Mouse (Mus musculus) left cerebral cortex, adult 11 months (tissue): ENCODE measurements around the gene Anp32e.
A peak's percentile ranks its signal among the peaks of the same experiment; 100 is the strongest.
"Not testable (repeated sequence)": the region's sequence is repeated elsewhere in the genome, so short reads cannot be mapped to it uniquely, and the experiment has no call there.

Experiments
- DNase-seq: peaks from one replicate; pipeline ENCODE4 v3.0.0; 2022; ENCODE audit warnings: low spot score

Gene Anp32e

DNA sequence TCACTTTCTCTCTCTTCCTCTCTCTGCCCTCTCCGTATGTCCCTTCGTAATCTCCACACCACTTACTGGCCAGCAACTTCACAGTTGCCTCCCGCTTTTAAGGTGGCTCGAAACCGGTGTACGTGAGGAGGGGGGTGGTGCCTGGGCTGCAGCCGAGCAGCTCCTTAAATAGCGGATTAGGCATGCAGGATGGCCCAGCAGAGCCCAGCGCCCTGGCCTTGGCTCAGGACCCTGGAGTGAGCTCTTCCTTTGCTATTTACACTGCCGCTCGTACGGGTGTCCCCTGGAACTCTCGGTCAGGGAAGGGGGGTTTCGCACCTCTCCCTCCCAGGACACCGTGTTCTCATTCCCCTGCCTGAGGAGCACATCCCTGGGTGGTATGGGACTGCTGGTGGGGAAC, 24.5 kb upstream of the Anp32e start, which contains the start of gene Car14:
Gene Car14, minus strand, starts transcription at position 124 of the 400 bp plus-strand sequence.
- no peak for DNase-seq

DNA sequence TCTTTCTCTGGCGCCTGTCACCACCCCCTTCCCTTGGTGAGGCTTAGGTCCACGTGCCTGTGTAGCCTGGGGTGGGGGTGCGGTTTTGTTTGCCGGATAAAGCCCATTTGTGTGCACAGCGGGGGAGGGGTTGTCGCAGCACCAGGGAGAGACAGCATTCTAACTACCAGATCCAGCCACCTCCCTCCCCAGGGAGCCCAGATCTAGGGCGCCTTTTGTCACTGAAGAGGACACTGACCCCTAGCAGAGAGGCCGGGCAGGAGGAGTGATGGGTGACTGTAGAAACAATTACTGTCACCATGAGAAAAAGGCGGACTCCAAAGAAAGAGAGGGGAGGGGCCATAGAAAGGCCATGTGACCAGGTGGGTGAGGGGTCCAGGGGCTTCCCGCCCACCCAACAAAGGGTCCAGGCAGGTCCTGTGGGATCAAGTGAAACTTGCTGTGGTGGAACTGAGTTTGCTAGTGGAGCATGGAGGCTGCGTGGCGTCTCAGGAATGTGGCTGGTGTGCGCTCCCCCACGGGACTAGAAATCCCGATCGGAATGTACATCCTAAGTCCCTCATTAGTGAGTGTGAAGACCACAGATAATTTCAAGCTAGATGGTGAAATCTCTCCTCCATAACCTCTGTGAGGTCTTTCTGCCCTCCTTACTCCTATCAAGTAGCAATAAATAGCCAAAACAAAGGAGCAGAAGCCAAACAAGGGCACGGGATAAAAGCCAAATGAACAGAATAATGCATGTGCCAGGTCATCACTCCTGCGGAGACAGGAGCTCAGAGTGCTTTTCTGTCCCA, 23.7 kb upstream of the Anp32e start:
- DNase-seq = peak; percentile 81

- no peak for DNase-seq
These were observed 23.0 kb upstream of the Anp32e start for GRCm38 (mm10) chr3:95905940-95906492.

GRCm38 (mm10) chr3:95906860-95907259, 22.2 kb upstream of the Anp32e start:
- no peak for DNase-seq

DNA sequence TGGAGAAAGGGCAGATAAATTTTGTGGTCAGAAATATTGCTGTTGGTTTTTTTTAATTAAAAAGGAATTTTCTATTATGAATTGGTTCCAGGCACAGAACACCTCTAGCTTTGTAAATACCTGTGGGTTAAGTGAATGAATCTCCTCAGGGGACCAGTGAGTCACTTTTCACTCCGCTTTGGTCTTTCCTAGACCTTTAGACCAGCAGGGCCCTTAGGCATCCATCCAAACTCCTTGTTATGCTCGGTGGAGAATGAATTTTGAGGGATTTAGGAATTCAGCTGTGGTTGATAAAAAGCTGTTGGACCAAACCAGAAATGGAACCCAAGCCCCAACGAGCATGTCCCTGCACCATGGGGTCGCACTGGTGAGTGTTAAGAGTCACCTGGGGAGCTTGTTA, 21.4 kb upstream of the Anp32e start:
- DNase-seq = no peak

DNA sequence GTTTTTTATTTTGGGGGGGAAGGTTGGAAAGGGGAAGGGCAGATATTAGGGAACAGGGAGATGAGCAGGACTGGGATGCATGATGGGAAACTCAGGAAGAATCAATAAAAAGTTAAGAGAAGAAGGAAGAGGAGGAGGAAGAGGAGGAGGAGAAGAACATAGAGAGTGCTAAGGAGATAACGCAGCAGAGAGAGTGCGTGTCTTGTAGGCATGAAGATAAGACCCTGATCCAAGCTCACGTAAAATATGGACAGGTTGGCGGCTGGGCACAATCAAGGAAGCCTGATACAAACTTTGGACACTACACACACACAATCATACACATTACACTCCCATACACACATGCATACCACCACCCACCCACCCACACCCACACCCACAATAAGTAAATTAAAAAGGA, 14.3 kb upstream of the Anp32e start:
- no peak for DNase-seq

GRCm38 (mm10) chr3:95916760-95917159, 12.3 kb upstream of the Anp32e start:
- DNase-seq = no peak

- DNase-seq = not testable (repeated sequence)
These were observed 8.5 kb upstream of the Anp32e start for GRCm38 (mm10) chr3:95920532-95920931.

GRCm38 (mm10) chr3:95923429-95923828, 5.6 kb upstream of the Anp32e start:
- not testable (repeated sequence) for DNase-seq

DNA sequence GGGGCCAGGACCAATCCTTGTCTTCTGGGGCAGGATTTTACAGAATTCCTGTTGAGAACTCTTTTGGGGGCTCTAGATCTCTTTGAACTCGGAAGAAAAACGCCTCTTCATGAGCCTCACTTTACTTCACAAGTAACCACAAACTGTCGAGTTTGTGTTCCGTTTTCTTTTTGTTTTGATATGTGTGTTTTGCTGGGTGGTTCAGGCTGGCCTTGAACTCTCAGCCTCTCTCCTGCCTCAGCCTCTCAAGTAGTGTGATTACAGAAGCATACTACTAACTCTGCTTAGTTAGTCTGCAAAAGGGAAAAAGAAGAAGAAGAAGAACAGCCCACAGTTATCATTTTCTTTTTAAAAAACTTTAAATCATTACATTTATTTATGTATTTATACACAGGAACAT, 4.9 kb upstream of the Anp32e start:
- no peak for DNase-seq

GRCm38 (mm10) chr3:95925087-95925486, 4.0 kb upstream of the Anp32e start:
- no peak for DNase-seq

GRCm38 (mm10) chr3:95928261-95928657, 787 bp upstream of the Anp32e start:
- no peak for DNase-seq

DNA sequence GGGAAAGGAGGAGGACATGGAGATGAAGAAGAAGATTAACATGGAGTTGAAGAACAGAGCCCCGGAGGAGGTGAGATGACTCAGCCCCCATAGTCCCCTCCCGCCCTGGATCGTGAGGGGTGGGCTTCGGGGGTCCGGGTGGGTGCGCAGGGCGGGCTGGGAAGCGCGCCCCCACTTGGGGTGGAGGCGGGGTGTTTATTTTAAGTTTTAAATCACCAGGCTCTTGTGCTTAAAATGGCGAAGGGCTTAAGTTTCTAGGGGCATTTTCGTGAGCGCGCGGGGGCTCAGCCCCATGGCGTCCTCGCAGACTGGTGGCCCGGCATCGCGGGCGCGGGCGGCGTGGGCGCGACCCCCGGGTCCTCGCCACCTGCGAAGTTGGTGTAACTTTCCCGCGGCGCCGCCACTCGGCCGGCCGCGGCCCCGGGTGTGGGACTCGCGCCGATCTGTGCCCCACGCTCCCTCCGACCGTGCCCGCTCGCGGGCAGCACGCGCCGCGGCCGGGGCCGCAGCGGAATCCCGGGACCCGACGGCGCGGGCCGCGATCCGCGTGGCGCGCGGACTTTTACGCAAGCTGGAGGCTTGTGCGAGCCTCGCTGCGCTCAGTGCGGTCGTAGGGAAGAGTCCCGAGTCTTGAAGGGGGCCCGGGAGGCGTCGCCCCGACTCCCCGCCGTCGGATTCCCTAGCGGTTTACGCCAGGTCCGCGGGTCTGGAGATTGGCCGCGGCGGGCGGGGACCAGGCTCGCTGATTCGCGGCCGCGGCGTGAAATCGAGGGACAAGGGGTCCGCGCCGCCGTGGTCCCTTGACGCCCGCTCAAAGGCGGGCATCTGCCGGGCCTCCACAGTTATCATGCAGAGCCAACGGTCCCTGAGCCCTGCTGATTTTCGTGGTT, 780 bp downstream of the Anp32e start:
- DNase-seq = no peak

GRCm38 (mm10) chr3:95930471-95930789, 1.4 kb downstream of the Anp32e start:
- DNase-seq = no peak

DNA sequence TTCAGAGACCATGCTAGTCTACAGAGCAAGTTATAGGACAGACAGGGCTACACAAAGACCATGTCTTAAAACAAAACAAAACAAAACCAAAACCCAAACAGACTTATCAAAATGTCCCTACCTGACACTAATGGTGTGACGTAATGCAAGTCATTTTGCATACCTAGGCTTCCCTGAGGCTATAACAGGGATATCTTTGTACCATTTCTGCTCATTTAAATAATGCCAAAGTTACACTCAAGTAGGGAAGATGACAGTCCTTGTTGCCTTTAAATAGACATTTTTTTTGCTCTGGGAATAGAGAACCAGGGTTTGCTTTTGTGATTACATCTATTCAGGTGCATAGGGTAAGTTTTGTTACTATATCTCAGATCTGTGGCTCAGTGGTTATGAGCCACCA, 2.4 kb downstream of the Anp32e start:
- DNase-seq = no peak

DNA sequence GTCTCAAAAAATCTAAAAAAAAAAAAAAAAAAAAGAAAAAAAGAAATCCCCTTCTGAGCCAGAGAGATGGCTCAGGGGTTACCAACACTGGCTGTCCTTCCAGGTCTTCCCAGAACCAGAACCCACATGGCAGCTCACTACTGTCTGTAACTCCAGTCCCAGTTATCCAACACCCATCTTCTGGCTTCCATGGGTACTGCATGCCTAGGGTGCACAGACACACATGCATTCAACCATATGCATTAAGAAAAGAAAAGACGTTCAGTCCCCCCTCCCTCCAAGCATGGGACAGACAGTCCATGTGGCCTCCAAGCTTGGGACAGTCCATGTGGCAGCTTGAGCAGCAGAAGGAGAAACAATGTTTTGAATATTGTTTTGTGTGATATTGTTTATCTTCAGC, 3.1 kb downstream of the Anp32e start:
- no peak for DNase-seq

DNA sequence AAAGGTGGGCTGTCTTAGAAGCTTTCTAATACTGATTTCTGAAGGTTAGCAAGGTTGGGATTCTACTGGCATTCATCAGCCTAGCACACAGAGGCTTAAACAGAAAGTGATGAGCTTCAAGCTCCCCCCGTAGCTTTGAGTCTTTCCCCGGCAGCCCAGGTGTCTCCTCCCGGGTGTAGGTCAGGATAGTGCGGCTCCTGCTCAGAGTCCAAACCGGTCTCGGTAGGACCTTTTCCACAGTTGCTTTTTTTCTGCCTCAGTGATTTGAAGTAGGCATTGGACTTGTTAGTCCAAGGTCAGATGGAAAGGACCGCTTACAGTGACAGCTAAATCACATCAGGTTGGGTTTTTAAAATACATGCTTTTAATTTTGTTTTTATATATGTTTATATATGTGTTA, 3.5 kb downstream of the Anp32e start:
- DNase-seq = no peak

GRCm38 (mm10) chr3:95933111-95933750, 4.2 kb downstream of the Anp32e start:
- no peak for DNase-seq

GRCm38 (mm10) chr3:95934448-95934847, 5.4 kb downstream of the Anp32e start:
- DNase-seq = no peak

DNA sequence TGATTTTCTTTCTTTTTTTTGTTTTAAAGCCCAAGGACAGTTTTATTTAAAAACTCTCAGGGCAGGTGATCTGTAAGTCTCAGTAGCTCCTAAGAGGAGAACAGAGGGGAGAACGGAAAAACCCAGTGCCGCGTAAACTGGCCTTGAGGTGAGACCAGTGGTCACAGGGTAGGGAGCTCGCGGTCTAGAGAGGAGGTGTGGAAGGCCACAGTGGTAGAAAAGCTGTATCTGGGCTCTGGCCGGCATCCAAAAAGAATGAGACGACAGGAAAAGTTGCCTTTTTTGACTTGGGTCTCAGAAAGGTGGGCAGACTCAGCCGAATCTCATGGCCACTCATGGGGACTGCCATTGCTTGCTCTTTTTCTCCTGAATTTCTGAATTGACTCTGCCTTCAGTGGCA, 9.2 kb downstream of the Anp32e start:
- no peak for DNase-seq

GRCm38 (mm10) chr3:95938835-95939234, 9.8 kb downstream of the Anp32e start:
- no peak for DNase-seq

DNA sequence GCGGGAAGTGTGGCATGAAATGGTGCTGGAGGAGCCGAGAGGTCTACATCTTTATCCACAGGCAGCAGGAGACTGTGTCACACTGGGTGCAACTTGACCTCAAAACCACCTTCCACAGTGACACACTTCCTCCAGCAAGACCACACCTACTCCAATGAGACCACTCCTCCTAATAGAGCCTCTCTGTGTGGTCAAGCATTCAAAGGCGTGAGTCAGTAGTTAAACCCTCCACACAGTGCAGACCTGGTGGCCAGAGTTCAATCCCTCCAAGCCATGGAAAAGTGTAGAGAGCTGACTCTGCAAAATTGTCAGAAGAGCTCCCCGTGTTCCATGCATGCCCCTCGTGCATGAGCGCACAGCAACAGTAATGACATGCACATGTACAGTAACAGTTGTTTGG, 13.7 kb downstream of the Anp32e start:
- DNase-seq = no peak

- DNase-seq = no peak
These were observed 14.2 kb downstream of the Anp32e start for GRCm38 (mm10) chr3:95943226-95943625.
